Mouse (Mus musculus): ENCODE results near the gene Opa1.

Opa1 gene

DNA sequence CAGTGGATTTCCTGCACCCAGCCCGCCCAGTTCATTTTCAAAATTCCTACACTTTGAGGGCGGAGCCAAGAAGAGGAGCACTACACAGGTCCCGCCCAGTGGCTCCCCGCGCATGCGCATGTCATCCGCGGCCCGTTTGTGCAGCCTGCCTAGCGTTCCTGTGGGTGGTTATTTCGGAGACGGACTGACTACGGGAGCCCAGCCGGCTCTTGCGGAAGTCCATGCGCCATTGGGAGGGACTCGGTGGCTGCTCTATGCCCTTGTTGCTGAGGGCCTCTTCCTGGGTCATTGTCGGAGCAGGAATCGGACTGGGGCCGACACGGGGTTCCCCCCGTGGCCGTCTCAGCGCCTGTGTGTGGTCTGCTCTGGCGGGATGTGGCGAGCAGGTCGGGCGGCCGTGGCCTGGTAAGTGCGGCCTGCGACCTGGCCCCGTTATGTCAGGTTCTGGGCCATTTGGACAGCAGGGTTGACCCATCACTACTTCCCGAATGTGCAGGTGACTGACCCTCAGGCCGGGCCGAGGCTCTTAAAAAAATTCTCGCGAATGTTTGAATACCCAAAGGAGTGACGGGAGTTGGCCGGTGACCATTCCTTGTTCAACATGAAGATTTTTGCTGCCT, at the start of gene Opa1:
Gene Opa1 (plus strand): TSS at position 168 of the 620 bp plus-strand sequence.
- DNase-seq (ENCODE audit: low spot score), result peak; percentile 100

DNA sequence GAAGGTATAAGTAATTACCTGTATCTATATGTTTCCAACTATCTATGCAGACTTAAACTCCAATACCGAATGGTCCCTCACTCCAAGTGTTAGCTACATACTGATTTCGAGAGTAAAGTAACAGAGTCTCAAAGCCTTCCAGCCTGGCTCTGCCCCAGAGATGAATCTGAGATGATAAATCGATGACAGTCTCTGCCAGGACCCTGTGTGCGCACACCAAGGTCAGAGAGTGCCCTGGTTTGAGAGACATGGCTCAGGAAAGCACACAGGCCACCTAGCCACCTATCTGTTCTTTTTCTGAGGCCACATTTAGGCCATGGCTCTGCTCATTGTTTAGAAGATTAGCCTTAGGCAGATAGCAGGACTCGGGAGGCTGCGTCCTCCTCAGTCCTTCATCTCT, 45.5 kb upstream of the Opa1 start:
- DNase-seq (ENCODE audit: low spot score), result no peak

DNA sequence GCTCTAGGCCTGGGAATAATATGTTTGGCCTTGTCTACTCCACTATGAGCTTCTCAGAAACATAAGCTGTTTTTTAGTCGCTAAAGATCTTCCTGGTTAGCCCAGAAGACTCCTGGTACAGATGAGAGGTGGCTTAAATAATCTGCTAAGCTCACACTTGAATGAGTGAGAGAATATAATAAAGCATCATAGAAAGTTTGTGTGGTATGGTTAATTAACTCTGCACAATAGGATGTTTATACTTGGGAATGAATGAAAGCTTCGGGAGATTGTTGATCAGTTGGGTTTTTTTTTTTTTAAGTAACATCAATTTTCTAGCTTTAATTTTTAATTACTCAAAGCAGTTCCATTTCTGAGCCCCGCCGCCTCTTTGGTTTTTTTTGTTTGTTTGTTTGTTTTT, 43.3 kb upstream of the Opa1 start:
- no peak for DNase-seq (ENCODE audit: low spot score)

DNA sequence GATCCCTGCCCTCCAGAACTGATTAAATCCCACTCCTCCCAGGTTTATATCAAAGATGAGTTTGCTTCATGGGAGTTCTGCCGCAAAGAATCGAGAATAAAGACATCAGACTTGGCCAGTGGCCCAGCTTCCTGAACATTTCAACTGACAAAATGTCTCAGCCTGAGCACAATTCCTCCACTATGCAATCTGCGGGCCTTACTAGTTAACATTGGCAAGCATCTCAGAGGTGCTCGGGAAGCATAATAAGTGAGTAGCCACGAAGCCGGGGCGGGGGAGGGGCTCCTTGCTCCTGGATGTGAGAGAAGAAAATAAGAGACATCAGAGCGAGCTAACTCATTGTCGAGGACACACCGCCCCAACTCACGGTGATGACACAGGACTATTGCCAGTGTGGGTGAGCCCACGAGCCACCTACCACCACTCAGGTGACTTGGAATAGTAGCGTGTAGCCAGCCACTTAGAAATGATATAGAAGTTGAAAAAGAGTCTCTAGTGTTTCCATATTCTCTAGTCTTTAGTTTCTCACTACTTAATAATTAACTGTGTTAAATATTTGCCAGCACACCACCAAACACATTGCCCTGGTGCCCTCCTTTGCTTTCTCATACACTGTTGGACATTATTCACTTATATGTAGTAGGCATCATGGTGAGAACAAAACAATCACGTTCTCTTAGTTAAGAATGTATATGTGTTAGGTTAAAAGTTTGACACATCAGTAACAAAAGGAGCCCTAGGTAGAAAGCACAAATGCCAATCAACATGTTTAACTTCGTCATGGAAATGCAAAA, 42.5 kb upstream of the Opa1 start:
- no peak for DNase-seq (ENCODE audit: low spot score)

DNA sequence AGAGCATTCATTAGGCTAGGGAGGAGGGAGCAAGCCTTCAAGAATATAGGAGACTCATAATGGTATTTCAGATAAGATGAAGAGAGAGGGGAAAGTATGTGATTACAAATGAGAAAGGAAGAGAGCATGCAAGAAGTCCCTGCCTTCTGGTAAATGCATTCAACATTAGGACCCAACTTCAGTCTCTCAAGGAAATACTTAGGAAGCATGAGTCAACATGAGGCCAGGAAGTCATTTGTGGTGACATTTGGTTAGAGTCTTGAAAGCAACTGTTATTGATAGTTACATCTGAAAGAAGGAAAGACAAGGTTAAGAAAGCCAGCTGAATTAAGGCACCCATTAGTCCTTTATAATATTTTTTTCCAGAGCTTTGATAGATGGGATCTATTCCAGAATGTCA, 39.2 kb upstream of the Opa1 start:
- DNase-seq (ENCODE audit: low spot score), result no peak

DNA sequence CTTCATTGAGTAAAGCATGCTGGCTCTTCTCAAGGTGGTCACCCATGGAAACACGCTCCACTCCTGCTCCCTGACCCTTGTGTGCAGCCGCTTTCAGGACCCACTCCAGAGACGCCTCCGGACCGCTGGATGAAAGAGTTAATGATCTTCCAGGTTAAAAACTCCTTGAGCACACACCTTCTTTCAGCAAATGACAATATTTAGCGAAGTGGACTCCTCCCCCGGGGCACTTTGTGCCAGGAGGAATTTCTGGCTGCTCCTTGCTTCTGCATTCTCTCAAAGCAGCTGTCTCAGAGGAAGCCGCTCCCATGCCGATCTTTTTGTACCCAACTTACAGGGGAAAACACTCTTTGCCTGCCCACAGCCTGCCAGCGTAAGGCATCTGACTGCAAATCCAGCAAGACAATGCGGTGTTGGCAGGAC, 37.9 kb upstream of the Opa1 start:
- DNase-seq (ENCODE audit: low spot score), result no peak

DNA sequence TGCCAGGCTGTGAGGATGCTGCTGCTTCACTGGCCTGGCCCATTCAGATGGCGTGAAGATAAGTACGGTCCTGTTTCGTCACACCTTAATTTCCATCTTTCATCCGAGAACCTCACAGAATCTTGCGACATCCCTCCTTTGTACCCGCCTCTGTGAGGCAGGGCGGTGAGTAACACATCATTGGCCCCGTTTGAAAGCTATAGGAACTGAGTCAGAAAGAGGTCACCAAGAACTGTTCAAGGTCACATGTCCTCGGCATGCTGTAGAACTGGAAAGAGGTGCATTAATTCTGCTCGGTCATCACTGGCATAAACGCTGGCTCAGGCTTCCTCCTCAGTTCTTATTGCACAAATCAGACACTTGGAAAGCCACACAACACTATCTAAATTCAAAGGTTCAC, 34.3 kb upstream of the Opa1 start, which contains the start of gene Atp13a4:
Gene Atp13a4 (minus strand): TSS at position 36 of the 400 bp plus-strand sequence.
- DNase-seq (ENCODE audit: low spot score), result no peak

DNA sequence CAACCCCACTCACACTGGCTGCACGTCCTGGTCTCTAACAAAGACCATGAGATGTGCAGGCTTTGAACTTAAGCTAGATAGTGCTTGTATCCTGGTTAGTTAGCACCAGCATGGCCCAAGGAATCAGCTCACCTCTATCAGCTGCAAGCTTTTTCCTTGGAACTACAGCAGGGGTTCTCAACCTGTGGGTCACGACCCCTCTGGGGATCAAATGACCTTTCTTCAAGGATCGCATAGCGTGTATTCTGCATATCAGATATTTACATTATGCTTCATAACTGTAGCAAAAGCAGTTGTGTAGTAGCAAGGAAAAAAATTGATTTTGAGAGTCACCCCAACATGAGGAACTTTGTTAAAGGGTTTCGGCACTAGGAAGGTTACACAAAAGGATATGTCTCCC, 19.5 kb upstream of the Opa1 start:
- no peak for DNase-seq (ENCODE audit: low spot score)

DNA sequence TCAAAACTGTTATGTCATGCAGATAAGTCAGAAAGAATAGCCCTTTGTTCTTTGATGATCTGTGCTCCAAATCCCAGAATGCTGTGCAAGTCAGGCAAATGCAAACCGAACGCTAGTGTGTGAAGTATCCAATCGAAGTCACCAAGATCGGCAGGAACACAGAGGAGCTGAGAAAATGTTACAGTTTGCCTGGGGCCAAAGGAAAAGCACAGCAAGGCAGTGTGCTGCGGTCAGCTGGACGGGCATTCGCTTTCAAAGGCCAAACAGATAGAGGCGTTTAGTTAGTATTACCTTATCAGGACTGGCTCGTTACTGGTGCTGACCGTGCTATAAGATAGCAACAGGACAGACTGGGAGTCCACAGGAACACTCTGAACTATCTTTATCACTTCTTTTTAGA, 18.7 kb upstream of the Opa1 start:
- no peak for DNase-seq (ENCODE audit: low spot score)

DNA sequence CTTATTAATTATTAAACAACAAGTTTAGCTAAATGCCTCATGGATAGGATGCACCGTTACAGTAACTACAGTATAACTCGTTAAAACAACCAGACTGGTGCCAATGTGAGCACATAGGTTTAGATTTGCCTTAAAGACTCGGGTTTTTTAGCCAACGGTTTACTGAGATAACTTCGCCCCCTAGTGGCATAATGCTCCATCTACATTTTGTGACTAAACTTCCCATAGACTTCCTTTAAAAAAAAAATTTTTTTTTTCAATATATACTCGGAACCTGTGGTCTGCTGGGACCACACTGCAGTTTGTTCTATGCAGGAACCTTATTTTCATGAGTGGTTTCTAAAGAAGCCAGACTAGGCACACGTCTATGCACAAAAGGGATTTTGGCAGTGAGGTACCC, 18.3 kb upstream of the Opa1 start:
- DNase-seq (ENCODE audit: low spot score), result peak; percentile 35

DNA sequence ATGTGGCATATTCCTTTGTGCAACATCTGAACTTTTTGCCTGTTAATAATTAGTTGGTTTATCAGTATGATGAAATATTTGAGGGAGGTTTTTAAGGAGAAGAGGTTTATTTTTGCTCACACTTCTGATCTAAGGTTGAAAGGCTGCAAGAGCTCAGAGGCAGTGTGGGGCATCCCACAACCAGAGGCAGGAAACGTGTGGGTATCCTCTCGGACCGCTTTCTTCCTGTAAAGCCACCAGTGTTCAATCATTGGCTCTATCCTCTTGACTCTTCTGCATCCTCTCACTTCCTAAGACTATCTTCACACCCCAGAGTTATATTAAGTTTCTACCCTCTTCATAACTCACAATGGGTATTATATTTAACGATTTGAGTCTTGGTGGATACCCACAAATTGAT, 5.1 kb upstream of the Opa1 start:
- no peak for DNase-seq (ENCODE audit: low spot score)

DNA sequence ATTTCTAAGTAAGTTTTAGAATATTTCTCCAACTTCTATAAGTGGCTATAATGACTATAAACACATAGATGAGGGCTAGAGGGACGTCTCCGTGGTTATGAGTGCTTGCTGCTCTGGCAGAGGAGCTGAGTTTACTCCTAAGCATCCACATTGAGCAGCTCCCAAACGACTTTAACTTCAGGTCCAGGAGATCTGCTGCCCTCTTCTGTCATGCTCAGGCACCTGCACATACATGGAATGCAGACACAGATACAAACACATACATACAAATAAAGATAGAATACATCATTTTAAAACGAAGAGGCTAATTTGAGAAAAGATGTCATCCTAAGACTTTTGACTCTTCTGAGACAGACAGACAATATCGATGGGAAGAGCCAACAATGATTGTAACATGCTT, 3.5 kb upstream of the Opa1 start:
- no peak for DNase-seq (ENCODE audit: low spot score)

DNA sequence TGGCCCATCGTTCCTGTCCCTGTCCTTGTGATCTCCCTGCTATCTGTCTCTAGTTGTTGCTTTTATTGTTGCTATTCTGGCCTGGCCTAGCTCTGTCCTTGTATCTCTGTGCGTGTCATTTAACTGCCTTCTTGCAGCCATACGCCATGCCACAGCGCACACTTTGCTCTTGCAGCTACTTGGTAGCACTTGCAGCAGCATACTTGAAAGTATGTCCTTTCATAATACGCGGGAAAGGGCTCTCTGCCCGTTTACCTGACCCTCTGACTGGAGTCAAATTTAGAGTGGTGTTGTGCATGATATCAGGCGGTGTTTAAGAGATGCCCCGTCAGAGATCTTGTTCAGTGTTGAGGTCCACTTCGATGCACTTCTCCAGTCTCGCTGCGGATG, 648 bp downstream of the Opa1 start:
- DNase-seq (ENCODE audit: low spot score), result no peak

DNA sequence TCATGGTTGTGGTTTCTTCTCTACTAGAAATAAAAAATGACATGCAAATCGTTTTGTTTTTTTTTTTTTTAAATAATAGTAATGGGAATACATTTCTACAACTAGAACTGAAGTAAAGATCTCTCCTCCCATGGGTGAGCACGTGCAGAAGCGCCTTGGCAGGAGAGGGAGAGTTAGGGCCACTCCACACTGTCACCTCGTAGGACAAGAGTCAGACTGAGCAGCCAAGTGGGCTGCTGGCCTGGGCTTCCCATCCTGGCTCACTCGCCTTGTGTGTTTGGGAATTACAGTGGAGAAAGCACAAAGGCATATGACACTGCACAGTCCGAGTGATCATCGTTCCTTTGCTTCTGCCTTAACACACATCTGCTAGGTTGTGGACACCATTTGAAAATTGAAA, 13.0 kb downstream of the Opa1 start:
- no peak for DNase-seq (ENCODE audit: low spot score)

DNA sequence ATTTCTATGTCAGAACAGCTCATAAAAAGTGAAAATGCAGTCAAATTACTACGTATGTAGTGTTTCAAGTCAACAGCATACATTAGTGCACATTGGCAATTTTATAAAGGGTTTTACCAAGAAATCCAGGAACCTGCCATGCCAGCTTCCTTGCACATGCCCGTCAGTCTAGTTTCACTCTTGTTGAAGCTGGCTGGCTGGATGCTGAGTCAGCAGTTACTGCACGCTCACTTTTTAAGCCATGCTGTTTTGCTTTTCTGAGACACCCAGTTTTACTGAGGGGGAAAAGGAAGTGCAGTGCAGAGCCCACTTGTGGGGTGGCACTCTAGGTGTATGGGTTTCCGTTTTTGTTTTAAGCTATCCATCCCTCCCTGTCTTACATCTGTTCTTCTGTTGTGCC, 18.0 kb downstream of the Opa1 start:
- no peak for DNase-seq (ENCODE audit: low spot score)

DNA sequence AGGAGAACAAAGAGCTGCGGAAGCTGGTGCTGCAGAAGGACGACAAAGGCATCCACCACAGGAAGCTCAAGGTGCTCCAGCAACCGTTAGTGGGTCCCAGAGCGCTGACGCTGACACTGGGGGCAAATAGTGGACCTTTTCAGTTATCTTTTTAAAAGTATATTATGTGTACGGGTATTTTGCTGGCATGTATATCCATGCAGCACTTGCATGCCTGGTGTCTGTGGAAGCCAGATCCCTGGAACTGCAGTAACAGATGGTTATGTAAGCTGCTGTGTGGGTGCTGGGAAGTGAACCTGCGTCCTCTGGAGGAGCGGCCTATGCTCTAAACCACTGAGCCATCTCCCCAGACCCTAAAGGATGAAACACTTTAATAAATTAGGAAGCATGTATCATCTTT, 26.4 kb downstream of the Opa1 start:
- no peak for DNase-seq (ENCODE audit: low spot score)

DNA sequence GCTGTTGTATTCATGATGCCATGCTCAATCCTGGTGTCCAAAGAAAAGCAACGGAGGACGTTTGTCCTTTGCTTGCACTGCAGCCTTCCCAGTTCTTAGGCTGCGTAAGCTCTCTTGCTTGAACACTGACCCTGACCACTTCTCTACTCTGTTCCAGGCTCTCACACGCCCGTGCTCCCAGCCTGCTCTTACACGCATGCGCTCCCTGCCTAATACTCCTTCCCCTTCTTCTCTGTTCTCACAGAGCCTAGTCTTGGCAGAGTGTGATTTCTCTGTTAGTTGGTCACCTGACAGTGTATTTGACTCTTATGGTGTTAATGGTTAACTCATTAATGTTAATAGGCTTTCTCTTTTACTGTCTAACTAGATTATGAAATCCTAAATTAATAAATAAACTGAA, 28.0 kb downstream of the Opa1 start:
- DNase-seq (ENCODE audit: low spot score), result no peak

DNA sequence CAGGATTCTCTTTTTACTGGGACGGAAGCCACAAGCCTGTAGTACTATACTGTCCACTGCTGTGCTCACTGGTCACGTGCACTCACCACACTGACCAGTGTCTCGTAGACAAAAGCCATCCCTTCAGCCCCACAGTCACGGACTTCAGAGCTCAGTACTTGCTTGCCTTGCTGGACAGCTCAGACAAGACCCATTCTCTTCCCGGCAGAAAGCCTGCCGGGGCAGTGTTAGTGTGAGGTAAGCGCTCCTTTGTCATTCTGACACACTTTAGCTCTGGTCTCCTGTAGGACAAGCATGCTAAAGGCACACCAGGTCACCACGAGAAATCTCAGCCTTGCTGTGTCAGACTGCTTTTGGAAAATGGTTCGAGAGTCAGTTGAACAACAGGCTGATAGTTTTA, 35.6 kb downstream of the Opa1 start:
- no peak for DNase-seq (ENCODE audit: low spot score)

DNA sequence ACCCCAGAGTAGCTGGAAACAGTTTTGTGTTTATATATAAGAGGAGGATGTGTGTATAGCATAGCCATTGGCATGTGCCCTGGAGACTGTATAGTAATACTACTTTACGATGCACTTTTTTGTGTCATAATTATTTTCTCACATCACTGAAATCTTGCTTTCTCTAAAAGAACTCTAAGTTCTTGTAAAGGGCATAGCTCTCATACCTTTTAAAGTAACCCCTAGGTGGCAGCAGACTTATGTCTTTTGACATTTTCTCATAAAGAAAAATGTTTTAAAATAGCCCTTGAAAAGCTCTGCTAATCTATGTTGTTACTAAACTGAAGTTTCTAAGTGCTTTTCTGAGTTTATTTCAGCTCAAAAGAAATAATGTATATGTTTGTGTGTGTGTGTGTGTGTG, 49.9 kb downstream of the Opa1 start:
- DNase-seq (ENCODE audit: low spot score), result no peak

DNA sequence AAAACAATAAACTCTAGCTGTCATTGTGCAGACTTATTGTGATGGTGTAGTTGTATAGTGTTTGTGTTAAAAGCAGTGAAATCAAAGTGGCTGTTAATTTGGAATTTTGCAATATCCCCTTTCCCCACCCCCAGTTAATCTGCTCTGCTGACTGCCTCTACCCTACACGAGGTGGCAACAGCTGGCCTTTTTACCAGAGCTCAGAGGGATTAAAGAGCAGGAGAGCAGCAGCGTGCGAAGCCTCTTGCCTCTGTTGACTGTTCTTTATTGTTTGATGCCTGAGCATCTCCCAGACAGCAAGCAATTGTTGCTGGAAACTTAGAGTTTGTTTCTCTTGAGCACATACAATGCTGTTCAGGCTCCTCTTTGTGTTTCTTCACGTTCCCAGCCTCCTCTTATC, 56.6 kb downstream of the Opa1 start:
- no peak for DNase-seq (ENCODE audit: low spot score)

DNA sequence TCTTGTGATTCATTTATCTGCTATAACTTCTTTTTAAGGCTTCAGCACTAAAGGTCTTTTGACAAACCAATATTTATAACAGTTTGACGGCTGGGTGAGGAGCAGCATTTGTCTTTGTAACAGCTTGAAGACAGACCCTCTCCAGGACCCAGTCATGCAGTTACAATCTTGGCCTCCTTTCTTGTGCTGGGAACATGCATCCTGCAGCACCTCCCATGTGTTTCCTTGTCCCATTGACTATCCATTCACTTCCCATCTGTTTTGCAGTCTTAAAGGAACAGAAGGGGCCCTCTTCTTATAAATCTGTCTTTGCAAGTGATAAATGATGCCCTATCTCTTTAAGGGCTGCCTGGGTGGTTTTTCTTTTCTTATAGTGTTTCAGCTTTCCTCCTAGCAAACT, 63.2 kb downstream of the Opa1 start:
- DNase-seq (ENCODE audit: low spot score), result no peak

DNA sequence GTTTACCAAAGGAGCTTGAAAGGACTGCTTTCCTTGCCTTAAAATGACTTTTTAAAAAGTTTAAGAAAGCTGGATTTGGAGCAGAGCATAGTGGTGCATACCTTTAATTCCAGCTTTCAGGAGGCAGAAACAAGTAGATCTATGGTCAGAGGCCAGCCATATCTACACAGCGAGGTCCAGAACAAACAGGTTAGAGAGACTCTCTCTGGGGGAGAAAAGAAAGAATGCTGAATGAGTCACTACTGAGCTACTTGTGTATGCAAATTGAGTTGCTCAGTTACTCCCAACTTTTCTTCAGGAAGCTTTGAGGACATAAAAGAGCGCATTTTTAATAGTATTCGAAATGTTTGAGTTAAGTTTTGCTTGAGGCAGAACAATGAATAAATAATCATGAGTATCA, 65.7 kb downstream of the Opa1 start:
- no peak for DNase-seq (ENCODE audit: low spot score)

DNA sequence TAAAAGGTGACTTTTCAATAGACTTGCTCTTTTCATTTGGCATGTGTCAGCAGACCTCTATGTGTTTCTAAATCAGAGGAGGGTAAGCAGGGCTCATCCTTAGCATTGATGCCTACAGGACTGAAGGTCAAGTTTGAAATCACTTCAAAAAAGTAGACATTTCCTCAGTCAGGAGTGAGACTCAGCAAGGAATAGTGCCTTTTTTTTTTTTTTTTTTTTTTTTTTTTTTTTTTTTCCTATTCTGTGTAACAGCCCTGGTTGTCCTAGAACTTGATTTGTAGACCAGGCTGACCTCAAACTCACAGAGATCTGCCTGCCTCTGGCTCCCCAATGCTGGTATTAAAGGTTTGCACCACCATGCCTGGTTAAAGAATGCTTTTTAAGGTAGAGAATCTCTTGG, 67.1 kb downstream of the Opa1 start:
- no peak for DNase-seq (ENCODE audit: low spot score)
